Mouse (Mus musculus) spleen, adult 18-20 months (tissue): Measurements from ENCODE around the gene Tipin.
"Not testable (repeated sequence)": the region's sequence is repeated elsewhere in the genome, so short reads cannot be mapped to it uniquely, and the experiment has no call there.

Experiments
- DNase-seq, 2 experiments: peaks; one replicate each; pipeline ENCODE4 v3.0.0; 2022; ENCODE audit warnings: mixed read lengths in 2 of 2

The Tipin gene

GRCm38 (mm10) chr9:64281105-64281780 is at the start of gene Tipin:
Gene Tipin, plus strand, starts transcription at chr9:64281581.
- DNase-seq = peak; percentile 88 to 96

- DNase-seq = no peak
Measured at GRCm38 (mm10) chr9:64231674-64232073, 49.7 kb upstream of the Tipin start.

DNA sequence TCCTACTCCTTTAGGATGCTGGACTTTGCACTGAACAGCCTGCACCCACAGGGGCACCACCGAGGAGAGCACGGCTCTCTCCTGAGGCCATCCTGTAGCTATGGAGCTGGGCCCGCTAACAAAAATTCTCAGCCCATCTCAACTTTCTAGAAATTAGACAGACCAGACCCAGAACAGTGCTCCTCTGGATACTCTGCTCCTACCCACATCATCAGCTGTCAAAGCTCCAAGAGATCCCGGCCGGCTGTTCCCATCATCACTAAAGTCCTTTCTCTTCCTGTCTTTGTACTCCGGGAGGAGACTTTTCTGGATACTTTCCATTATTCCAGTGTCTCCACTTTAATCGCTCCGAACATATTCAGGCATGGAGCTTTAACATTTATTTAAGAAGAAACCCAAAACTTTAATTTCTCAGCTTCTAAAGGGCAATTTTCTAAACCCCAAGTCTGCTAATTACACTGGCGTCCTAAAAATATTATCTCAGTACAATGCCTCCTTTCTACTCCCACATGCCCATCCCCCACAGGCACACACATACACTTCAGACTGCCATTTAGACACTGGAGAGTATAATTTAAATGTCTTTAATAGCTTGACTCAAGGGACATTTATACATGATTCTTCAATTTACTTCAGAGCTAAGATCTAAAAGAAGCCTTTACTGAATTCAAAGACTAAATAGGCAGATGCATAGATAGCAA is 49.0 kb upstream of the Tipin start:
- DNase-seq = no peak

- DNase-seq = no peak
Measured at GRCm38 (mm10) chr9:64233656-64234055, 47.7 kb upstream of the Tipin start.

- DNase-seq = no peak
Measured at GRCm38 (mm10) chr9:64234768-64235435, 46.5 kb upstream of the Tipin start, which contains the start of gene Uchl4. Gene Uchl4, plus strand, starts transcription at chr9:64235201.

DNA sequence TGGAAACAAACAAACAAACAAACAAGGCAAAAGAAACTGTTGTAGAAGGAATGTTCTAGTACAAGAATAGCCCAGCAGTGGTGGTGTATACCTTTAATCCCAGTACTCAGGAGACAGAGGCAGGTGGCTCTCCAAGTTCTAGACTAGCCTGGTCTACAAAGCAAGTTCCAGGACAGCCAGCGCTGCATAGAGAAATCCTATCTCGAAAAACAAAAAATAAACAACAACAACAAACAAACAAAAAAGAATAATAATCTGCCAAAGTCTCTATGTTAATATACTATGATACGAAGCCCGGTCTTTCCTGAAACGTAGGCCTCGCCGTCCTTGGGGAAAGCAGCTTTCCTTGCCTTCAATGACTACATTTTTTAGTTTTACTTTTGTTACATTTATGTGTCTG is 45.3 kb upstream of the Tipin start:
- no peak for DNase-seq

GRCm38 (mm10) chr9:64240116-64240515 is 41.3 kb upstream of the Tipin start:
- DNase-seq = no peak

DNA sequence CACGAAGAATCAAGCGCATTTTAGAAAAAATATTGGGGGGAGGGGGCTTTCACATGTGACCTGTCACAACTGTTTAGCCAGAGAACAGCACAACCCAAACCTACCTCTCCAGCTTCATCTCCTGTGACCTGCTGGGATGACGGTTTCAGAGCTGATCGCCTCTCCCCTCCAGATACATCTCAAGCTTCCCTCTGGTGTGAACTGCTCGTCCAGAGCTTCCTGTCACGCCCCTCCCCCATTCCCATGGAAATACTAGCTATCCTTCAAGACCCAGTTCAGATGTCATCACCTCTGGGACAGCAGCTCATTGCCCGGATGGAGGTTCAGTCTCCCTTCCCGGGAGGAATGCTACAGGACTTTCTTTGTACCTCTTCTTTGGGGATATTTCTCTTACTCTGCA is 40.7 kb upstream of the Tipin start:
- no peak for DNase-seq

DNA sequence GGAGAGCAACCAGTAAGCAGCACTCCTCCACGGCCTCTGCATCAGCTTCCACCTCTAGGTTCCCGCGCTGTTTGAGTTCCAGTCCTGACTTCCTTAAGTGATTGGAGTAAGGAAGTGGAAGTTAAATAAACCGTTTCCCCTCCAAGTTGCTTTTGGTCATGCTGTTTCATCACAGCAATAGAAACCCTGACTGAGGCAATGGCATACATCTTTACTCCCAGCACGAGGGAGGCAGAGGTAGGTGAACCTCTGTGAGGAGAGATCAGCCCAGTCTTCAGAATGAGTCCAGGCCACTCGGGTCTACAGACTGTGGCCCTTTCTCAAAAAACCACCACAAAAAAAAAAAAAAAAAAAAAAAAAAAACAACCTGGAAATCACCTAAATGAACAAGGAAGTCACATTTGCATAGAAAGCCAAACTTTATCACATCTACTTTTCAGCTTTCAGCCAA is 39.0 kb upstream of the Tipin start:
- peak in 1 of 2 experiments; percentile 31 for DNase-seq

DNA sequence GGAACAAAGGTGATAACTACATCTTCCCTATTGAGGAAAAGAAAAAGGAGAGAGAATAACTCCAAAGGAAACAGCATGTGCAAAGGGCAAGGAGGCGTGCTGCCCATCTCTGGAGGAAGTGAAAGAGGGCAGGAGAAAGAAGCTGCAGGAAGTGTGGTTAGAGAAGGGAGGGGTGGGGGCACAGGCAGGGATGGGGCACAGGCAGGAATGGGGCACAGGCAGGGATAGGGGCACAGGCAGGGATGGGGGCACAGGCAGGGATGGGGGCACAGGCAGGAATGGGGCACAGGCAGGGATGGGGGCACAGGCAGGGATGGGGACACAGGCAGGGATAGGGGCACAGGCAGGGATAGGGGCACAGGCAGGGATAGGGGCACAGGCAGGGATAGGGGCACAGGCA is 32.0 kb upstream of the Tipin start:
- no peak for DNase-seq

GRCm38 (mm10) chr9:64250111-64250730 is 31.2 kb upstream of the Tipin start:
- no peak for DNase-seq

DNA sequence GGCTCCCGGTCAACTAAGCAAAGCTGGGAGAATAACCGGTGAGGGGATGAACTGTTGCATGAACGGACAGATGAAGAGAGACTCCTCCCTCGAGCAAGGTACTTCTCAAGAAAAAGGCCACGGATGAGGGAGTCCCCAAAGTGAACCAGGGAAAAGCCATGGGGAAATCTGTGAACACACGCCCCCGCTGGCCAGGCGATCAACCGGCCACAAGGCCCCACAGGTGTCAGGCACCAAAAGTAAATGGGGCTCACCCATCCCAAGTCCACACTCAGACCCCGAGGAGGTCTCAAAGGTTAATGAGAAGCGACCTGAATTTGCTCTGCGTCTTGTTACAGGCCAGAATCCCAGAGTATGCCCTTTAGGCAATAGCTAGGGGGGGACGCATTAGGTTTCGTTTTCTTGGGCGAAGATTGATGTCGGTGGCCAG is 28.8 kb upstream of the Tipin start:
- peak in 1 of 2 experiments; percentile 13 for DNase-seq

DNA sequence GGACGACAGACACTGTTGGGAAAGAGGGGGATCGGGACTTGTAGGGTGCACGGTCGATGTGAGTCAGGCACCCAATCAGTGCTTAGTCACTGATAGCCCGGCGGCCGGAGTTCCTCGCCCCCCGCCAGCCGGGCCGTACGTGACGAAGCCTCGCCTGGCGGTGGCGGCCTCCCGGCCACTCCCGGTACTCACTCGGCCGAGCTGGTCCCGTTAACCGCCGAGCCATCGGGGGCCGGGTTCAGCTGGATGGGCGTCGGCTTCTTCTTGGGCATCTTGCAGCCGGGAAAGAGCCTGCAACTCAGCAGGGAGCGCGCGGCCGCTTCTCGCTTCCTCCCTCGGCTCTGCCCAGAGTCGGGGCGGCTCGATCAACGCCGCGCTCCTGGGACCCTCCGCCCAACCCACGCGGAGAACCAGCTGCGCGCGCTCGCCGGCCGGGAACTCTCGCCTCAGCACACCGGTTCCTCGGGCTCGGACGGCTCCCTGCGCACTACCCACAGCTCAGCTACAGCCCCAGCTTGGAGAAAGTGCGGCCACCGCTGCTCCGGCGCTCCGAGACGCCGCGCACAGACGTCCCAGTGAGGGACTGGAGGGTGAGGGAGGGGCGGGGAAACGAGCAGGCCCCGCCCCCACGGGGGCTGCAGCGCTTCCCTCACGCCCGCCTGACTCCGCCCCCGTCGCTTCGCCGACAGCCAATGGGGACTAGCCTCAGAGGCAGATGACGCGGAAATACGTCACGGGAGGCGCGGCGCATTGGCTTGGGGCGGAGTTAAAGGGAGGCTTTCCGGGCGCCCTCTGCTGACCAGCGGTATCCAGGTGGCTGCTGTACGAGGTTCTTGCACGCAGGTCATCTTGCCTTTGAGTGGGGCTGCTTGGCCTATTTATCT is 28.1 kb upstream of the Tipin start, which contains the start of gene Map2k1:
Gene Map2k1 (minus strand): TSS at position 611 of the 884 bp plus-strand sequence.
- peak; percentile 100 for DNase-seq

- DNase-seq = no peak
Measured at GRCm38 (mm10) chr9:64255422-64255821, 26.0 kb upstream of the Tipin start.

- no peak for DNase-seq
Measured at GRCm38 (mm10) chr9:64256204-64256603, 25.2 kb upstream of the Tipin start.

GRCm38 (mm10) chr9:64259906-64260305 is 21.5 kb upstream of the Tipin start:
- no peak for DNase-seq

DNA sequence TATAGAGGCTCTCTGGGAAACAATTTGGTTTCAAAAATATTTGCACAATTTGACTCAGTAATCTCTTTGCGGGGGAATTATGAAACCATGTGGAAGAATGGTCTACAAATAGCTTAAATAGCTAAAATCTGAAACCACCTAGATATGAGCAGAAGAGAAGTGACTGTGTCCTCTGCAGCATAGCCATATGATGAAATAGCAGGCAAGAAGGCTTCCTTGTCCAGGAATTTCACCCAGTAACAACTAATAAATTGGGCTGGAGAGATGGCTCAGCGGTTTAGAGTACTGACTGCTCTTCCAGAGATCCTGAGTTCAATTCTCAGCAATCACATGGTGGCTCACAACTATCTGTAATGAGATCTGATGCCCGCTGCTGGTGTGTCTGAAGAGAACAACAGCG is 20.4 kb upstream of the Tipin start:
- no peak for DNase-seq

DNA sequence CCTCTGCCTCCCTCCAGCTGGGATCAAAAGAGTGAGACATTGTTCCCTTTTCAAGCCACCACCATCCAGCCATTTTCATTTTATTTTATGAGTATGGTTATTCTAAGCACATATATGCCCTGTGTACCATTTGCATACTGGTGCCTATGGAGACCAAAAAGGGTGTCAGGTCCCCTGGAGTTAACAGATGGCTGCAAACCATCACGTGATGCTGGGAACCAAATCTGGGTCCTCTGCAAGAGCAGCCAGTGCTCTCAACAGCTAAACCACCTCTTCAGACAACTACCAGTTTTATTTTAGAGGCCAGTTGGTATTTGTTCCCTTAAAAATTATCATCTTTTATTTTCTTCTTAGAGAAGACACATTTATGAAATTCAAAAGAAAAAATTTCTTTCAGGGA is 16.6 kb upstream of the Tipin start:
- DNase-seq = no peak

DNA sequence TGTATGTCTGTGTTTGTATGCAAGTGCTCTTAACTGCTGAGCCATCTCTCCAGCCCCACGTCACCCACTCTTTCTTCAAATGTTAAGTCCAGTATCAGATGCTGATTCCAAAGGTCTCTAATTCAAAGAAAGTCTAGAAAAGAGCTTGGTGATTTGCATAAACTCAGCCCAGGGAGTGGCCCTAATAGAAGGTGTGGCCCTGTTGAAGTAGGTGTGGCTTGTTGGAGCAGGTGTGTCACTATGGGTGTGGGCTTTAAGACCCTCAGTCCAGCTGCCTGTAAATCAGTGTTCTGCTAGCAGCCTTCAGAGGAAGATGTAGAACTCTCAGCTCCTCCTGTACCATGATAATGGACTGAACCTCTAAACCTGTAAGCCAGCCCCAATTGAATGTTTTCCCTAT is 14.2 kb upstream of the Tipin start:
- no peak for DNase-seq

GRCm38 (mm10) chr9:64268196-64268595 is 13.2 kb upstream of the Tipin start:
- DNase-seq = no peak

- not testable (repeated sequence) for DNase-seq
Measured at GRCm38 (mm10) chr9:64268836-64269235, 12.5 kb upstream of the Tipin start.

- DNase-seq = no peak
Measured at GRCm38 (mm10) chr9:64271249-64271648, 10.1 kb upstream of the Tipin start.
